Mouse (Mus musculus) heart, adult 2 months (tissue): ENCODE results near the gene Serpinh1.

Experiments used
- CTCF ChIP-seq: fragments of 200-600 bp; IDR thresholded peaks from 2 replicates; pipeline ENCODE4 v1.8.1; 2022; ENCODE audit warnings: antibody characterized with exemption, mild to moderate bottlenecking, moderate library complexity
- EP300 ChIP-seq: fragments of 200-500 bp; IDR thresholded peaks from 2 replicates; pipeline ENCODE4 v1.6.1; 2011; ENCODE audit warnings: low read depth, low read length, control low read depth; ENCODE audit not compliant: insufficient read depth
- POLR2A ChIP-seq: fragments of 200-500 bp; IDR thresholded peaks from 2 replicates; pipeline ENCODE4 v1.6.1; 2011; ENCODE audit warnings: mild to moderate bottlenecking, low read depth, low read length, control low read depth; ENCODE audit not compliant: insufficient read depth

- TF ChIP-seq POLR2A (peak; percentile 18; the same call in 1 of the 2 replicates), CTCF (no peak), EP300 (no peak)
These were observed 9.5 kb downstream of the Serpinh1 start for GRCm38 (mm10) chr7:99343577-99343976.
